Mouse (Mus musculus) ovary, postnatal 36 days (tissue): ENCODE results near the gene Pnlip.

Experiments used
- DNase-seq: peaks from one replicate; pipeline ENCODE4 v3.0.0; 2022; ENCODE audit warnings: low spot score, mixed read lengths

The Pnlip gene

GRCm38 (mm10) chr19:58727756-58728155 lies 75.5 kb downstream of the Pnlip start:
- no peak for DNase-seq

- DNase-seq, result peak; percentile 12
These were observed 76.2 kb downstream of the Pnlip start, which contains the start of gene Pnliprp1 for GRCm38 (mm10) chr19:58728445-58729031. Pnliprp1 (plus strand) TSS chr19:58728887.
